Mouse (Mus musculus): Measurements from ENCODE around the gene Znhit1. TPM values are rescaled to one million over a fixed set of nuclear protein-coding genes. Genes with fewer than 3 reads are reported as not detected.
A peak's percentile ranks its signal among the peaks of the same experiment; 100 is the strongest.

Gene Znhit1
- total and polyA plus RNA-seq, 2 experiments from 2014 or later, result 45.6 to 77.0 TPM

DNA sequence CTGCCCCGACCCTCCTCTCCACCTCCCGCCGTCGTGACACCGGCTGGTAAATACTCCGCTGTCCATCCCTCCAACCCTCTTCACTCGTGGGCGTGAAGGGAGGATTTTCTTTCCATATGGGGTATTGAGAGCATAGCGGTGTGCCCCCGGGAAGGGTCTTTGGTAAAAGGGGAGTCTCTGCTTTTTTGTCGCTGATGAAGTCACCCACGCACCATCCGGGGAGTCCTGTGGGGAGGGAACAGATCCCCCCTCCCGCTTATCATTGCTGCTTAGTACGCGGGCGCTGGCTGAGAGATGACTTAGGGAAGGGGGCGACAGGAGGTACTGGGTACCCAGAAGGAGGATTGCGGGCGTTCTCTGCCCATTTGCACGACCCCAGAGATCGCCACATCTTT is 42.6 kb upstream of the Znhit1 start:
- Histone ChIP-seq H3K27me3 (ENCODE audit: control insufficient read depth, insufficient read depth, low read length) (peaks cover 66% of the 10 kb centered on the region), H3K27ac (ENCODE audit: low read depth) (no peak overlapping the region), H3K4me1 (ENCODE audit: control insufficient read depth, insufficient read depth) (peaks cover 30% of the 10 kb centered on the region), H3K9ac (replicated peaks; ENCODE audit: low read depth, low read length) (no peak overlapping the region), H3K4me2 (ENCODE audit: low read depth, low read length) (no peak overlapping the region), H3K4me3 (ENCODE audit: low read depth, low read length) (no peak overlapping the region), H3K36me3 (replicated peaks; ENCODE audit: control insufficient read depth, insufficient read depth, low read length) (peaks cover 7% of the 10 kb centered on the region), H3K9me3 (replicated peaks; ENCODE audit: control insufficient read depth, low read length) (no peaks in the 10 kb centered on the region)
- no peak for TF ChIP-seq CTCF (IDR thresholded peaks at IDR 0.05; ENCODE audit: low read depth)
- TF ChIP-seq EP300 (IDR thresholded peaks at IDR 0.05; ENCODE audit: low read depth), result no peak
- ATAC-seq (ENCODE audit: insufficient read depth, low read depth) (no peak), DNase-seq (ENCODE audit: low spot score) (no peak)
- 11% methylated on average over 22 of the region's 22 CpGs for WGBS

DNA sequence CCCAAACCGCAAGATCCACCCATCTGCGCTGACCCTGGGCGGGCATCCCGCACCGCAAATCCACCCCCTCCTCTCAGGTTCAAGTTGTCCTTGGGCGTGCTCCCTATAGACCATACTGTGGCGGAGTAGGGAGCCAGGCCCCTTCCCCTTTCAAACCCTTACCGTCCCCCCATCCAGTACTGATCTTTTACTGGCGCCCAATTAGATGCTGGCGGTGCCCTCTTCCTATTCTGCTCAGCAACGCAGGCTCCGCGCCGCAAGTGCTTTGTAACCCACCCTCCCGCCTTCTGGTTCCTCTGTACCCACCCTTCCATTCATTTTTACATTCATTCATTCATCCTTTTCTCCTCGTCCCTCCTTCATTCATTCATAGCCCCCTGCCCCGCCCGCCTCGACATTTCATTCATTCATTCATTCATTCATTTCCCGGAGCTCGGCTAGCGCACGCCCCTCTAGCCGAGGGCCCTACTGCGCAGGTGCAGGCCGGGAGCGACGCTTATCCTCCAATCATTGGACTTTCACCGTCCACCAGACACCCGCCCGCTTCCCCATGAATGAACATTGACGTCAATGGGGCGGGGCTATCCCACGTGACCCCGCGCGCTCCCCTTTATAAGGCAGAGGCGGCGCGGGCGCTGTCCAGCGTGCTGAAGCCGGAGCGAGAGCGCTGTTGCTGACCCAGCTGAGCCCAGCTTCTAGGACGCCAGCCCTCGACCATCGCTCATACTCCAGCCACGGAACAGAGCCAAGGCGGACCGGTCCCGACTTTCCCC is 42.0 kb upstream of the Znhit1 start:
- peak; percentile 83 for ATAC-seq (ENCODE audit: insufficient read depth, low read depth)

GRCm38 (mm10) chr5:137029273-137029585 is 41.4 kb upstream of the Znhit1 start:
- TF ChIP-seq CTCF (IDR thresholded peaks at IDR 0.05; ENCODE audit: low read depth), result no peak
- no peak for TF ChIP-seq EP300 (IDR thresholded peaks at IDR 0.05; ENCODE audit: low read depth)
- Histone ChIP-seq H3K27me3 (ENCODE audit: control insufficient read depth, insufficient read depth, low read length) (peaks cover 78% of the 10 kb centered on the region), H3K4me3 (ENCODE audit: low read depth, low read length) (no peak overlapping the region), H3K4me1 (ENCODE audit: control insufficient read depth, insufficient read depth) (peaks cover 30% of the 10 kb centered on the region), H3K4me2 (ENCODE audit: low read depth, low read length) (no peak overlapping the region), H3K27ac (ENCODE audit: low read depth) (no peak overlapping the region), H3K9me3 (replicated peaks; ENCODE audit: control insufficient read depth, low read length) (no peaks in the 10 kb centered on the region), H3K36me3 (replicated peaks; ENCODE audit: control insufficient read depth, insufficient read depth, low read length) (no peaks in the 10 kb centered on the region), H3K9ac (replicated peaks; ENCODE audit: low read depth, low read length) (no peak overlapping the region)
- no peak for ATAC-seq (ENCODE audit: insufficient read depth, low read depth)
- no peak for DNase-seq (ENCODE audit: low spot score)
- WGBS, result under 1% methylated on average over 8 of the region's 8 CpGs

More for the DNA sequence above, 42.0 kb upstream of the Znhit1 start:
- peak; percentile 93 for DNase-seq (ENCODE audit: low spot score)
- H3K4me1 ChIP-seq (ENCODE audit: control insufficient read depth, insufficient read depth), result peaks cover 30% of the 10 kb centered on the region
- no peak overlapping the region for H3K27ac ChIP-seq (ENCODE audit: low read depth)
- WGBS, result 2% methylated on average over 52 of the region's 52 CpGs
- H3K9me3 ChIP-seq (replicated peaks; ENCODE audit: control insufficient read depth, low read length), result no peaks in the 10 kb centered on the region
- H3K4me2 ChIP-seq (ENCODE audit: low read depth, low read length), result peak overlapping the region; percentile 49
- H3K27me3 ChIP-seq (ENCODE audit: control insufficient read depth, insufficient read depth, low read length), result peaks cover 72% of the 10 kb centered on the region
- peak overlapping the region; percentile 18 for H3K4me3 ChIP-seq (ENCODE audit: low read depth, low read length)
- peaks cover under 1% of the 10 kb centered on the region; the same call in 1 of the 2 replicates for H3K36me3 ChIP-seq (replicated peaks; ENCODE audit: control insufficient read depth, insufficient read depth, low read length)
- TF ChIP-seq CTCF (IDR thresholded peaks at IDR 0.05; ENCODE audit: low read depth) (no peak), EP300 (IDR thresholded peaks at IDR 0.05; ENCODE audit: low read depth) (no peak)
- no peak overlapping the region for H3K9ac ChIP-seq (replicated peaks; ENCODE audit: low read depth, low read length)

DNA sequence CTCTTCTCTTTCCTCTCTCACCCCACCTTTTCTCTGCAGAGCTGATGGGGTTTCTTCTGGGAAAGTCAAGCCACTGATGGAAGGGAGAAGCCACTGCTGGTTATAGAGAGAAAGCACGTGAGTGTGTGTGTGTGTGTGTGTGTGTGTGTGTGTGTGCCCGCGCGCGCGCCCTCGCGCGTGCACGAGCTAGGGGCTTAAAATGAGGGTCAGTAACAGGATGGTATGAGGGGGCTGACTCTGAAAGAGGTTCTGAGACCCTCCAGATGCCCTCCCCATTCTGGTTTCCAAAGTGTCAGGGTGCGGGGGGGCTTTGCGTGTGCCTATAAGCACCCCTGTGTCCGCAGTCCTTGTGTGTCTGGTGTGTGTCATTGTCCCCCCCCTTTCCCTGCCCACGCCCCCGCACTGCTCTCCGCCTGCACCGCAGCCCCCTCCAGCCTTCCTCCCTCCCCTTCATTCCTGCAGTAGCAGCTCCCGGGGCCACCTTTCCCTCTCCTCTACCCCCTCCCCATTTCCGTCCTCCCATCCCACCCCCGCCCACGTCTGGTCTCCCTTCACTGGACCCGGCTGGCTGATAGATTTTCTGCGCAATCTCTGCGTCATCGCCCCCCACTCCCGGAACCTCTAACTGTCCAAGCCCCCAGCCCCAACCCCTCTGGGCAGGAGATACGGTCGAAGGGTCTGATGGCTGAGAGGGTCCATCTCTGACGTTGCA is 40.9 kb upstream of the Znhit1 start:
- TF ChIP-seq CTCF (IDR thresholded peaks at IDR 0.05; ENCODE audit: low read depth) (no peak), EP300 (IDR thresholded peaks at IDR 0.05; ENCODE audit: low read depth) (no peak)
- WGBS, result under 1% methylated on average over 23 of the region's 29 CpGs
- Histone ChIP-seq H3K4me1 (ENCODE audit: control insufficient read depth, insufficient read depth) (peaks cover 30% of the 10 kb centered on the region), H3K27ac (ENCODE audit: low read depth) (no peak overlapping the region), H3K27me3 (ENCODE audit: control insufficient read depth, insufficient read depth, low read length) (peaks cover 82% of the 10 kb centered on the region), H3K9ac (replicated peaks; ENCODE audit: low read depth, low read length) (no peak overlapping the region), H3K9me3 (replicated peaks; ENCODE audit: control insufficient read depth, low read length) (no peaks in the 10 kb centered on the region), H3K4me2 (ENCODE audit: low read depth, low read length) (no peak overlapping the region), H3K4me3 (ENCODE audit: low read depth, low read length) (no peak overlapping the region), H3K36me3 (replicated peaks; ENCODE audit: control insufficient read depth, insufficient read depth, low read length) (no peaks in the 10 kb centered on the region)
- DNase-seq (ENCODE audit: low spot score) (no peak), ATAC-seq (ENCODE audit: insufficient read depth, low read depth) (no peak)

- H3K4me1 ChIP-seq (ENCODE audit: control insufficient read depth, insufficient read depth), result peaks cover 8% of the 10 kb centered on the region; the same call in 1 of the 2 replicates
- no peak for TF ChIP-seq EP300 (IDR thresholded peaks at IDR 0.05; ENCODE audit: low read depth)
- no peak for TF ChIP-seq CTCF (IDR thresholded peaks at IDR 0.05; ENCODE audit: low read depth)
- H3K36me3 ChIP-seq (replicated peaks; ENCODE audit: control insufficient read depth, insufficient read depth, low read length), result no peaks in the 10 kb centered on the region
- ATAC-seq (ENCODE audit: insufficient read depth, low read depth) (no peak), DNase-seq (ENCODE audit: low spot score) (no peak)
- H3K9ac ChIP-seq (replicated peaks; ENCODE audit: low read depth, low read length), result no peak within 1 kb of the TSS
- no peak within 1 kb of the TSS for H3K4me2 ChIP-seq (ENCODE audit: low read depth, low read length)
- H3K9me3 ChIP-seq (replicated peaks; ENCODE audit: control insufficient read depth, low read length), result no peaks in the 10 kb centered on the region
- 12% methylated on average over 4 of the region's 4 CpGs for WGBS
- no peak within 1 kb of the TSS for H3K27ac ChIP-seq (ENCODE audit: low read depth)
- H3K27me3 ChIP-seq (ENCODE audit: control insufficient read depth, insufficient read depth, low read length), result peaks cover 74% of the 10 kb centered on the region
- H3K4me3 ChIP-seq (ENCODE audit: low read depth, low read length), result no peak within 1 kb of the TSS
Measured at GRCm38 (mm10) chr5:137026092-137026491, 38.3 kb upstream of the Znhit1 start, which contains the start of gene Vgf. Vgf (plus strand) TSS chr5:137026392.

Measured in heart, postnatal 0 days (tissue).